Mouse (Mus musculus) erythroblast, adult 5-6 weeks (primary cell): ENCODE measurements around the gene Rpp25l. TPM values are rescaled to one million over a fixed set of nuclear protein-coding genes. Genes with fewer than 3 reads are reported as not detected.

Source experiments
- ATAC-seq: replicated peaks from 2 replicates; pipeline ENCODE4 v1.8.0; 2016; ENCODE audit warnings: moderate number of reproducible peaks, mild to moderate bottlenecking, moderate TSS enrichment, inconsistent platforms; ENCODE audit not compliant: poor library complexity, low FRiP score, severe bottlenecking
- total RNA-seq, 2 experiments: library from RNA; stranded (forward) in 1 of 2; stranded (reverse) in 1 of 2; fragments of 150-400 nt in 1 of 2; fragments of 200-764, 138-1000 nt in 1 of 2; gene quantifications; 2 replicates each; pipeline versions ENCODE4 v1.2.3 to v1.2.4; 2015 to 2017; ENCODE audit warnings: low replicate concordance in 2 of 2

Gene Rpp25l
- total RNA-seq, 2 experiments from 2014 or later, result 2.5 to 6.3 TPM

DNA sequence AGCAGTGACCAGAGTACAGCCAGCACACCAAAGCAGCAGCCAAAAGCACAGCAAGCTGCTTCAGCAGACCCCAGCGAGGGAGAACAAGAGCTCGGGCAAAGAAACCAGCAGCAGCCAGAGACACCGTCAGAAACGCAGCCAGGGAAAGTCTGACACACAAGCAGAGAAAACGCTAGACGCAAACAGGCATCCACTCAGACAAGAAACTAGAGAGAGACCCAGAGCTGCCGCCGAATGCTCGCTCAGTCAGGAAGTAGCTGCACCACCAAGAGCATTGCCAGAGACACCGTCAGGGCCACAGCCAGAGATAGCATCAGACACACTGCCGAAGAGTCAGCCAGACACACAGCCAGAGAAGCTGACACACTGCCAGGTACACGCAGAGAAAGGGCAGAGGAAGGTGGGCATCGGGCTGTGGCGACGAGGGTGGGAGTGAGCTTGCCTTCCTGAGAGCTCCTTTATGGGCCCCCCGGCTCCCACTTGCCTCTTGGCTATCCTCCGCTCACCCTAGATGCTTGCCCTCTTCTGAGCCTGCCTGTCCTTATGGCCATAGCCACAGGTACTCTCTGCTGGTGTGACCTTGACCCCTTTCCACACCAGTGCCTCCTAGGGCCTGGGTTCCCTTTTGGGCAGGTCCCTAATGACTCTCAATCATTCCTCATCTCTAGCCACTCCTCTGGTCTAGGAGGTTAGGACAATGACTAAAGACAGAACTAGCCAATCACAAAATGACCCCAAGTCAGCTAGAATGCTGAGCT lies 36.9 kb downstream of the Rpp25l start:
- no peak for ATAC-seq

- ATAC-seq, result no peak
Measured at GRCm38 (mm10) chr4:41673186-41673585, 40.1 kb downstream of the Rpp25l start.

DNA sequence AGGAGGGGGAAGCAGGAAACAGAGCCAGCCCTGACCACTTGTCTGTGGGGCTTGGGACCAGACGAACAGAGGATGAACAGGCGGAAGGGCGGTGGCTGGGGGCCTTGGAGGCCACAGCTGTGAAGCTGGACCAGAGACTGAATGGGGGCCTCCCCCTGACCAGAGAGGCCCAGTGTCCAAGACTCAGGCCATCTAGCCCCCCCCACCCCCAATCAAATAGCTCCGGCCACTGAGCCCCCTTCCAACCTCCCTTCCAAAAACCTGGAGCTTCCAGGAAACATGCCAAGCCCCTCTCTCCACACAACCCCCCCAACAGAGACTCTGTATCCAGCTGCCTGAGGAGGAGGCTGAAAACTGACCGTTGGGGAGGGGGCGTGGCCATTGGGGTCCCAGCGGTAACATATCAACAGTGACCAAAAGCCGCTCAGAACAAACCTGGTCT lies 40.8 kb downstream of the Rpp25l start:
- no peak for ATAC-seq

GRCm38 (mm10) chr4:41671963-41672480 lies 41.3 kb downstream of the Rpp25l start:
- no peak for ATAC-seq

DNA sequence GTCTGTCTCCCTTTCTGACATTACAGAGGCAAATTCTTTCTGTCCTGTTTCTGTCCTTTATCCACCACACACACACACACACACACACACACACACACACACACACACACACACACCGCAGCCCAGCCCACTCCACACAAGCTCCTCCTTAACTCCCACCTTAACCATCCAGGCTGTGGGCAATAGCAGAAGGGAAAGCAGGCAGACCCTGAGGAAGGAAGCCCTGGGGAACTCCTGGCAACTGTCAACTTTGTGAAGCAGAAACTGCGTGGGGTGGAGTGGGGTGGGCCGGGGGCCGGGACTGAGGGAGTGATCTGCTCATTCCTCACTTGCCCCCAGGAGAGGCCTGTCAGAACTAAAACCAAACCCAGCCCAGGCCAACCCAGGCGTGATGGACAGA lies 41.8 kb downstream of the Rpp25l start:
- ATAC-seq, result no peak

DNA sequence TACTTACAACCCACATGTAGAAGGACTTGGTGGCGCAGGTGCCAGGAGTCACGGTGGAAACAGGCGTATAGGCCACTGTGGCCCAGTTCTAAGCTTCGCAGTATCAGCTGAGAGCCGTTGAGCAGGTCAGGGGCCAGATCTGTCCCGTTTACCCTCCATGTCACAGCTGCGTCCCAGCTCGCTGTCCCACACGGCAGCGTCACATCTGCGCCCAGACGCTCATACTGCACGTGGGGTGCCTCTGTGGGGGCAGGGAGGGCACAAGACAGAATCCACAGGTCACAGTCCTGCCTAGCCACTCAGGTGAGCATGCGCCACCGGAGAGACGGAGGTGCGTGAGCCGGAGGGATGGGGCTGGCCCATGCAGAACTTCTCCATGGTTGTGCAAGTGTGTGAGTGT lies 42.5 kb downstream of the Rpp25l start:
- ATAC-seq, result no peak

DNA sequence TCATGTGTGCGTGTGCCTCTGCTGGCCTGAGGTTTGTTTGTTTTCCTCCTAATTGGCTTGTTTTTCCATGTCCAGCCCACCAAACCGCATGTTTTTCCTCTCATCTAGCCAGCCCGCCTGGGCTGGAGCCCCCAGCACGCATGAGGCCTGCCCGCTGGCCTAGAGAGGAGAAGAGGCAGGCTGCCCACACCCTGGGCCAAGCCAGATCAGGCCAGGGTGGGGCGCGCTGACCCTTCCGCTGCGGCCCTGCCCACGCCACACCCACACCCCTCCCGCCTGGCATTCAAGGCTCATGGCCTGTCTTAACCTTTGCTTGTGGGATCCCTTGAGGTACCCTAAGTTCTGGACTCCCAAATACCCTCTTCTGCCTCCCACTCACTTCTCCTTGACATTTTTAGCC lies 46.7 kb downstream of the Rpp25l start:
- ATAC-seq, result no peak

- ATAC-seq, result no peak
Measured at GRCm38 (mm10) chr4:41665009-41665675, 48.2 kb downstream of the Rpp25l start.

DNA sequence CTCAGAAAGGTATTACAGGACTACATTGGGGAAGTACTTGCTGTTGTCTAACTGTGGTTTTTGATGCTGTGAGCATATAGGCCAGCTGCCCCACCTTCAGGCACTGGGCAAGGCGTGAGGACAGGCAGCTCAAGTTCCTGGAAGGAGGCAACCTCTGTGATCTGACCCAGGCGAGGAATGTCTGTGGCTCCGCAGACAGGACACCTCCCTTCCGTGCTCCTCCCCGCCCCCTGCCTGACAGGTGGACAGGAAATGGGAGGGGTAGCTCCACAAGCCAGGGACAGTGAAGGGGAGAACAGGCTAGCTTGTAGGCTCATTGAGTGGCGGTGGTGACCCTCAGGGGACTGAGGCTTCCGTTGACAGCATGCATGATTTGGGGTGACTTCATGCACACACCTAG lies 48.8 kb downstream of the Rpp25l start:
- no peak for ATAC-seq

DNA sequence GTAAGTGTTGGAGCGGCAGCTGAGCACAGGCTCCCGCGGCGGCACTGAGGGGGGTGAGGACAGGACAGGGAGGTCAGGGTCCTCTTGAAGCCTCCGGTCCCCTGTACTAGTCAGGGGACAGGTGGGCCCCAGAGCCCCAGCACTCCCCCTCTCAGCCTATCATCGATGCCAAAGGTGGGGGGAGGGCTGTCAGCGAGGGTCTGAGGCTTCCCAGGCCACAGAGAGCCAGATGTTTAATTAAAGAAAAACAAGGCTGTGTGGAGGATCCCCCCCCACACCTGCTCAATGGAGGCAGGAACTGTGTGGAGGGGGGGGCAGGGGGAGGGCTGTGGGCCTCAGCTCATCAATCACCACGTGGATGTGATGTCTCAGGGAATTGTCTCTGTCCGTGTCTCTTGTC lies 49.7 kb downstream of the Rpp25l start:
- no peak for ATAC-seq

- no peak for ATAC-seq
Measured at GRCm38 (mm10) chr4:41662723-41663122, 50.6 kb downstream of the Rpp25l start.

Other genes starting within 250 kb of the Rpp25l start
- 3.5 and 14.2 TPM in 2 replicates for gene Kif24, start 248.6 kb downstream of the Rpp25l start, total RNA-seq (2015; ENCODE audit: low replicate concordance)
- gene Kif24, start 248.6 kb downstream of the Rpp25l start, total RNA-seq (2017; ENCODE audit: low replicate concordance), result 26.0 and 32.5 TPM in 2 replicates
- 15.4 TPM in 1 of 2 replicates, not detected in the other for gene Nudt2, start 248.4 kb downstream of the Rpp25l start, total RNA-seq (2015; ENCODE audit: low replicate concordance)
- gene Nudt2, start 248.4 kb downstream of the Rpp25l start, total RNA-seq (2017; ENCODE audit: low replicate concordance), result 6.6 and 9.9 TPM in 2 replicates
- gene AI464131, start 210.5 kb downstream of the Rpp25l start, total RNA-seq (2015; ENCODE audit: low replicate concordance), result not detected in 2 replicates
- not detected in 2 replicates for gene AI464131, start 210.5 kb downstream of the Rpp25l start, total RNA-seq (2017; ENCODE audit: low replicate concordance)
- not detected in 2 replicates for gene 1110017D15Rik, start 196.2 kb downstream of the Rpp25l start, total RNA-seq (2015; ENCODE audit: low replicate concordance)
- gene 1110017D15Rik, start 196.2 kb downstream of the Rpp25l start, total RNA-seq (2017; ENCODE audit: low replicate concordance), result not detected in 2 replicates
- gene Fam219a, start 144.0 kb downstream of the Rpp25l start, total RNA-seq (2015; ENCODE audit: low replicate concordance), result 1.5 TPM in 2 replicates
- 0.26 and 1.3 TPM in 2 replicates for gene Fam219a, start 144.0 kb downstream of the Rpp25l start, total RNA-seq (2017; ENCODE audit: low replicate concordance)
- gene Dnaic1, start 143.8 kb downstream of the Rpp25l start, total RNA-seq (2015; ENCODE audit: low replicate concordance), result not detected in 2 replicates
- not detected in 2 replicates for gene Dnaic1, start 143.8 kb downstream of the Rpp25l start, total RNA-seq (2017; ENCODE audit: low replicate concordance)
- not detected in 2 replicates for gene Enho, start 73.2 kb downstream of the Rpp25l start, total RNA-seq (2015; ENCODE audit: low replicate concordance)
- not detected in 2 replicates for gene Enho, start 73.2 kb downstream of the Rpp25l start, total RNA-seq (2017; ENCODE audit: low replicate concordance)
- not detected in 2 replicates for gene Cntfr, start 16.4 kb downstream of the Rpp25l start, total RNA-seq (2015; ENCODE audit: low replicate concordance)
- gene Cntfr, start 16.4 kb downstream of the Rpp25l start, total RNA-seq (2017; ENCODE audit: low replicate concordance), result not detected in 2 replicates
- 4.6 and 7.5 TPM in 2 replicates for gene Il11ra1, start 13.5 kb downstream of the Rpp25l start, total RNA-seq (2015; ENCODE audit: low replicate concordance)
- 8.2 and 18.1 TPM in 2 replicates for gene Il11ra1, start 13.5 kb downstream of the Rpp25l start, total RNA-seq (2017; ENCODE audit: low replicate concordance)
- gene Dctn3, start 9.6 kb upstream of the Rpp25l start, total RNA-seq (2015; ENCODE audit: low replicate concordance), result 22.8 and 26.7 TPM in 2 replicates
- gene Dctn3, start 9.6 kb upstream of the Rpp25l start, total RNA-seq (2017; ENCODE audit: low replicate concordance), result 30.0 and 37.1 TPM in 2 replicates
- not detected in 2 replicates for gene Arid3c, start 17.6 kb upstream of the Rpp25l start, total RNA-seq (2015; ENCODE audit: low replicate concordance)
- gene Arid3c, start 17.6 kb upstream of the Rpp25l start, total RNA-seq (2017; ENCODE audit: low replicate concordance), result not detected in 2 replicates
- 4.0 and 5.0 TPM in 2 replicates for gene Galt, start 41.7 kb upstream of the Rpp25l start, total RNA-seq (2015; ENCODE audit: low replicate concordance)
- gene Galt, start 41.7 kb upstream of the Rpp25l start, total RNA-seq (2017; ENCODE audit: low replicate concordance), result 1.3 and 2.1 TPM in 2 replicates
- gene Sigmar1, start 42.6 kb upstream of the Rpp25l start, total RNA-seq (2015; ENCODE audit: low replicate concordance), result 1.7 and 14.8 TPM in 2 replicates
- gene Sigmar1, start 42.6 kb upstream of the Rpp25l start, total RNA-seq (2017; ENCODE audit: low replicate concordance), result 7.2 and 9.6 TPM in 2 replicates
- 4.2 TPM in 1 of 2 replicates, not detected in the other for gene Ccl27a, start 60.7 kb upstream of the Rpp25l start, total RNA-seq (2015; ENCODE audit: low replicate concordance)
- gene Ccl27a, start 60.7 kb upstream of the Rpp25l start, total RNA-seq (2017; ENCODE audit: low replicate concordance), result 3.2 and 3.9 TPM in 2 replicates
- not detected in 2 replicates for gene Gm21541, start 190.1 kb upstream of the Rpp25l start, total RNA-seq (2015; ENCODE audit: low replicate concordance)
- not detected in 2 replicates for gene Gm21541, start 190.1 kb upstream of the Rpp25l start, total RNA-seq (2017; ENCODE audit: low replicate concordance)
- 1.5 TPM in 1 of 2 replicates, not detected in the other for gene Gm20878, start 228.0 kb upstream of the Rpp25l start, total RNA-seq (2015; ENCODE audit: low replicate concordance)
- not detected in 2 replicates for gene Gm20878, start 228.0 kb upstream of the Rpp25l start, total RNA-seq (2017; ENCODE audit: low replicate concordance)